Mouse (Mus musculus) ZHBTc4 (cell line): Measurements from ENCODE around the gene Lhb.
"Not testable (repeated sequence)": the region's sequence is repeated elsewhere in the genome, so short reads cannot be mapped to it uniquely, and the experiment has no call there.

Experiments used
- DNase-seq: peaks from one replicate; pipeline ENCODE4 v3.0.0-alpha.2; 2011; ENCODE audit warnings: low read depth, low spot score

The Lhb gene

GRCm38 (mm10) chr7:45420615-45420919 is at the start of gene Lhb:
Gene Lhb, plus strand, starts transcription at chr7:45420820.
- DNase-seq, result no peak

DNA sequence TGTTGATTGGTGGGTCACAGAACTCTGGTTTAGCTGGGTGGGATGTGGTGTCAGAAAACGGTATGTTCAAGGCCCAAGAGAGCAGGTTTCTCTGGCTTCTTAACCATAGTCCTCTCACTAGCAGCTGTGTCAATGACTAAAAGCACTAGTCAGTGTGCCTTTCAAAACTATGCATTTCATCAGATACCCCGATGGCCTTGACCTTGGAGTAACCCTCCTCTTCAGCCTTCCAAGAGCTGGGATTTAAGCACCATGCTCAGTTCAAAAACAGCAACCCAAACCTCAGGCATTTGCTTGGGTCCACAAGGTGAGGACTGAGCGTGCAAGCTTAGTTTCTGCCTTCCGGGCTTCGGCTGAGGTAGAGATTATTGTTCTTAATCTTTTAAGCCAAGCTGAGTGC is 48.2 kb upstream of the Lhb start:
- no peak for DNase-seq

DNA sequence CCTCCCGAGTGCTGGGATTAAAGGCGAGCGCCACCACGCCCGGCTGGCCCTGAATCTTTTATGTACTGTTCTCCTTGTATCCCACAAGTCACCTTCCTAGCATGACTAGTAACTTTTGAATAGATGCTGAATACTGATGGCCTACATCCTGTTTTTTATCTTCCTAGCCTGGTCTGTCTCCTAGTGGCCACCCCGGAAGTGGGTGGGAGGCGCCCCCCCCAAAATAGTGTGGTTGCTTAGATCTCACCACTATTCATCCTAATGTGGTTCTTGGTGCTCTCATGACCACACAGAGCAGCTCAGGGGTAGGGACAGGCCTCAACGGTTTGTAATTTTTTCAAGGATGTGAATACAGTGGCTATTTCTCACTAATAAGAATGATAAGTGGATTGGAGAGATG is 46.0 kb upstream of the Lhb start:
- peak; percentile 32 for DNase-seq

GRCm38 (mm10) chr7:45376057-45376456 is 44.6 kb upstream of the Lhb start:
- DNase-seq, result no peak

GRCm38 (mm10) chr7:45386077-45386476 is 34.5 kb upstream of the Lhb start:
- no peak for DNase-seq

DNA sequence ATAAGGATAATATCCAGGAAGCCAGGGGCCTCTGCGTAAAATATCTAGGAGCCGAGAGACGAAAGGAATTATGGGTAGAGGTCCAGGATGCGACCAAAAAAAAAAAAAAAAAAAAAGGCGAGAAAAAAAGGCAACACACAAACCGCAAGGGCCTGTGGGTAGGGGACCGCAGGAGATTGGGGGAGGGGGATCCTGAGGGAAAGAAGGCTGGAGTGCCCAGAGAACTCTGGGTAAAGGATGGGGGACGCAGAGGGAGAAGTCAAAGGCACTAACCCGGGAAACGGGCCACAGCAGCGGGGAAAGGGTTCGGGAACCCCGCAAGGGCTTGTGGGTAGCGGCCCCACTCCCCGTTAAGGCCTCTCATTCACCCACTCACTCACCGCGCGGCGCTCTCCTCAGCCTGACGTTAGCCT is 25.5 kb upstream of the Lhb start:
- DNase-seq, result peak; percentile 89

- DNase-seq, result peak; percentile 100
Observed at GRCm38 (mm10) chr7:45395578-45396336, 24.9 kb upstream of the Lhb start, which contains the start of gene Snrnp70. Gene Snrnp70, minus strand, starts transcription at chr7:45395742.

GRCm38 (mm10) chr7:45396337-45396775 is 24.3 kb upstream of the Lhb start:
- not testable (repeated sequence) for DNase-seq

GRCm38 (mm10) chr7:45396787-45397186 is 23.8 kb upstream of the Lhb start:
- no peak for DNase-seq

DNA sequence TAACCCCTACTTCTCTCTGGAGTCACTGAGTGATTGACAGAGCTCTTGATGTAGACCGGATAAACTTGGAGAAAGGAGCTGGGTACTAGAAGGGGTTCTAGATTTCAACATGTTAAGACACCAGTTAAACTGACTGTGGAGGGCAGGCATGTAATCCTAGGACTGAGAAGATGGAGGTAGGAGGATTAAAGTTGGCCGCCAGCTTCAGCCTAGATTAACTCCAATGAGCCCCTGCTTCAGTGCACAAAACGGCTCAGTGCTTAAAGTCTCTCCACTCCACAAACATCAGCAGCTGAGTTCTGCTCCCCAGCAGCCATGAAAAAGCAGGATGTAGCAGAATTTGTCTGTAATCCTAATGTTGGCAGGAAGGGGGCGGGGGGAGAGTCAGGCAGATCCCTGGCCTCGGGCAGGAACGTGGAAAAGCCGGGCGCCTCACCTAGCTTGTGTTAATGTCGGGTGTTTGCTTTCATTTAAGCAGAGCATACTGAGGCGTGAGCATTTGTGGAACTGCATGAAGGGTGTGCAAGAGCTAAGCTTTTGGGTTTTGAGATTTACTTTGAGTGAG is 19.0 kb upstream of the Lhb start:
- peak; percentile 69 for DNase-seq

DNA sequence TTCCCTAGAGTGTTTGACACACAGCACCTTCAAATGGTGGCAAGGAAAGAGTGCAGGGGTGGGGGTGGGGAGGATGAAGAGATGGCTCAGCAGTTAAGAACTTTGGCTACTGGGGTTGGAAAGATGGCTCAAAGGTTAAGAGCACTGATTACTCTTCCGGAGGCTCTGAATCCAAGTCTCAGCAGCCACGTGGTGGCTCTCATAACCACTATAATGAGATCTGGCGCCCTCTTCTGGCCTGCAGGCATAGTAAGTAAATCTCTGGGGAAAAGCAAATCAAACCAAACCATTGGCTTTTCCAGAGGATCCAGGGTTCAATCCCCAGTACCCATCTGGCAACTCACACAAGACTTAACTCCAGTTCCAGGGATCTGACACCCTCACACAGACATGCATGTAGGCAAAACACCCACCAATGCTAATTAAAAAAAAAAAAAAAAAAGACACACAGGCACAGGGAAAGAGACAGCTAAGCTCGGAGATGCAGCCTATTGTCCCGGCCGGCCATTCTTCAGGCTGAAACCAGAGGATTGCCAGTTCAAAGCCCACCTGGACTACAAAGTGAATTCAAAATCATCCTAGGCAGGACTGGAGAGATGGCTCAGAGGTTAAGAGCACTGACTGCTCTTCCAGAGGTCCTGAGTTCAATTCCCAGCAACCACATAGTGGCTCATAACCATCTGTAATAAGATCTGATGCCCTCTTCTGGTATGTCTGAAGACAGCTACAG is 16.9 kb upstream of the Lhb start:
- peak; percentile 85 for DNase-seq

- peak; percentile 83 for DNase-seq
Observed at GRCm38 (mm10) chr7:45405091-45406075, 15.2 kb upstream of the Lhb start, which contains the start of gene Kcna7. Gene Kcna7, plus strand, starts transcription at chr7:45405653.

DNA sequence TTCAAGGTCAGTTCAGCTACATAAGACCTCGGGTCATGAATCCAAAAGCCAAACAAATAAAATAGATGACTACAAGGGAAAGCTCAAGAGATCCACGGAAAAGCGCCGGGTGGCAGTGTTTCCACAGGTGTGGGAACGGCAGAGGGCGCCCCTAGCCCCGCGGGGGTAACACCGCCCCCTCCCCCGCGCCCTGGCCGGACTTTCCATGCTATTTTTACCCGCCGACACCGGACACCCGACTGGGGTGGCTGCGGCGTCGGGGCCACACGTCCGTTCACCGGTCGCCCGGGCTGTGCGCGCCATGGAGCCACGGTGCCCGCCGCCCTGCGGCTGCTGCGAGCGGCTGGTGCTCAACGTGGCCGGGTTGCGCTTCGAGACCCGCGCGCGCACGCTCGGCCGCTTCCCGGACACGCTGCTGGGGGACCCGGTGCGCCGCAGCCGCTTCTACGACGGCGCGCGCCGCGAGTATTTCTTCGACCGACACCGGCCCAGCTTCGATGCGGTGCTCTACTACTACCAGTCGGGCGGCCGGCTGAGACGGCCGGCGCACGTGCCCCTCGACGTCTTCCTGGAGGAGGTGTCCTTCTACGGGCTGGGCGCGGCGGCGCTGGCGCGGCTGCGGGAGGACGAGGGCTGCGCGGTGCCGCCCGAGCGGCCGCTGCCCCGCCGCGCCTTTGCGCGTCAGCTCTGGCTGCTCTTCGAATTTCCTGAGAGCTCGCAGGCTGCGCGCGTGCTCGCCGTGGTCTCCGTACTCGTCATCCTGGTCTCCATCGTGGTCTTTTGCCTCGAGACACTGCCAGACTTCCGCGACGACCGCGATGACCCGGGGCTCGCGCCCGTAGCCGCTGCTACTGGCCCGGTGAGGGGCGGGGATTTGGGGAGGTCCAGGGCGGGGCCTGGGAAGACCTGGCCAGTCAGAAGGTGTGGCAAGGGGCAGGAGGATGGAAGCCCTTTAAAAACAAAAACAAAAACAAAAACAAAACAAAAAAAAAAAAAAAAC is 14.2 kb upstream of the Lhb start:
- peak; percentile 53 for DNase-seq

DNA sequence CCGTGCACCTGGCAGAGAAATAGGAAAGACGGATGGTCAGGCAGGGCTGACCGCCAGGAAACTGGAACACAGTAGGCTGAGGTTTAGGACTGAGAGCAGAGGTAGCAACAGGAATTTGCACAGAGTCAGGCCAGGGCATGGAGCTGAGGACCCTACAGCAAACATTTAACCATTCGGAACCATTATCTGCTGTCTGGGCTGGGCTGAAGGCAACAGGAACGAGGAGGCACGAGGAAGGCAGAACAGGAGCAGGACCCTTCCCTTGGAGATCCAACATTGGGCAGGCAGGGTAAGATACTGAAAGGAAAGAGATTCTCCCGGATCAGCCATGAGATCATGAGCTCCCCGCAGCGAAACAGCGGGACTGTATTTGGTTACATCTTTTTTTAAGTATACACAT is 12.8 kb upstream of the Lhb start:
- no peak for DNase-seq

GRCm38 (mm10) chr7:45408351-45408750 is 12.3 kb upstream of the Lhb start:
- DNase-seq, result no peak

GRCm38 (mm10) chr7:45408949-45409348 is 11.7 kb upstream of the Lhb start:
- DNase-seq, result no peak

DNA sequence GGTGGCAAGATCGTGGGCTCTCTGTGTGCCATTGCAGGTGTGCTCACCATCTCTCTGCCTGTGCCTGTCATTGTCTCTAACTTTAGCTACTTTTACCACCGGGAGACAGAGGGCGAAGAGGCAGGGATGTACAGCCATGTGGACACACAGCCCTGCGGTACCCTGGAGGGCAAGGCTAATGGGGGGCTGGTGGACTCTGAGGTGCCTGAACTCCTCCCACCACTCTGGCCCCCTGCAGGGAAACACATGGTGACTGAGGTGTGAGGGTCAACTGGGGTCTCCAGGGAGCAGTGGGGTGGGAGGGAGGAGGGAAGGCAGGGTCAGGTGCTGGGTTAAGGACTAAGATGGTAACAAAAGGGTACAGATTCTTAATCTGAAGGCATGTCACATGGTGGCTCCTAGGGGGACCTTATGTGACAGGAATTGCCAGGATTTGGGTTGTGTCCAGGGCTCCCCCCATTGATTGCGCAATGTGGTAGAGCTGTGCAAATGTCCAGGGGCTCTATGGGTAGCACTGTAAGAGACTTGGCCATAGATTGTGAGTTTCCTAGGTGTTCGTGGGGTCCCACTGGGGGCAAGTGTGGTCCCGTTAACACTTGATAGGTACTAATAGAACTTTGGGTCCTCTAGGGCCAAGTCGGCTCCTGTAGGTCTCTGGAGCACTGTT is 11.0 kb upstream of the Lhb start:
- no peak for DNase-seq

DNA sequence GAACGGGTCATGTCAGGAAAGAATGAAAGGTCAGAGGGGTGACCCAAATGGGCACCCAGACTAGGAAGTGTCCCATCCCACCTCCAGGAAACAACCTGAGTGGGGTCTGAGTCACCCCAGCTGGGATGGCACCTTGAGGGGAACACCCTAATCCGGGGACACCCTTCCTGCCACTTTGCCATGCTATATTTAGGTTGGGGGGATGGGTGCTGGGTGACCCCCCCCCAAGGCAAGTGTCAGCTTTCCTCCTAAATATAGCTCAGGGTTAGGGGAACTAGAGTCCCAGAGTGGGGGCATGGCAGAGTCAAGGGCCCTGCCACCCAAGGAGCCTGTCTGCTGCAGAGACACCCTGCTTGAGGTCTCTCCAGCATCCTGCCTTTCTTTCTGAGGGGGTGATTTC is 8.2 kb upstream of the Lhb start:
- no peak for DNase-seq

DNA sequence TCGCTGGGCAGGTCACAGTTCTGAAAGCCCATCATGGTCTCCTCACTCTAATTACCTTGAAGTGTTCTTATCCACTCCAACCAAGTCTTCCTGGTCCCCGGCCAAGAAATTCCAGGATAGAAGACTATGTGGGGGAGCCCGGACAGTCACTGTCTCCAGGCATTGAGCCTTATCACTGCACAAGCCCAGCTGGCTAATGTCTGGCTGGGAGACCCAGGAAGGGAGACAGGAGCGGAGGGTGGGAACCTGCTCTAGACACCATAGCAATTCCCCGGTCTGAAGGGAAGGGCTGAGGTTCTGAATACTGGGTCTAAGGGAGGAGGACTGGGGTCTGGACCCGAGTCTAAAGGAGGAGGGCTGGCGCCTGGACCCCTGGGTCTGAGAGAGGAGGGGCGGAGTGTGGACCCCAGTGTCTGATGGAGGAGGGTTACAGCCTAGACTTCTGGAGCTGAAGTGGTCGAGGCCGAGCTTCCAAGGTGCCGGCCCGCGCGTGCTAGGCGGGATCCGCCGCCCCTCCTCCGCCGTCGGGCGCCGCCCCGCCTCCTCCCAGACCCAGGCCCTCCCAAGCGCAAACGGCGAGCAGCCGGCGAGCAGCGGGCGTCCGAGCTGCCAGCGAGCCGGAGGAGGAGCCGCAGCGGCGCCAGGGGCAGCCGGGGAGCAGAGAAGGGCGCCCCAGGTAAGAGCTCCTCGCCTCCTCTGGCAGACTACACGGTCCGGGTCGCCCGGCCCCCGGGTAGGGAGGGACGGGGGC is 7.3 kb upstream of the Lhb start, which contains the start of gene Ntf5:
TSS of gene Ntf5 (plus strand) at position 583 of the 751 bp plus-strand sequence.
- peak; percentile 76 for DNase-seq
